Mouse (Mus musculus) embryonic facial prominence, embryonic 10.5 days (tissue): Measurements from ENCODE around the gene Tanc1. TPM values are rescaled to one million over a fixed set of nuclear protein-coding genes. Genes with fewer than 3 reads are reported as not detected.
A peak's percentile ranks its signal among the peaks of the same experiment; 100 is the strongest.

Source experiments
- DNase-seq: peaks from one replicate; pipeline ENCODE4 v3.0.0-alpha.2; 2017; ENCODE audit warnings: low spot score
- H3K27ac ChIP-seq: fragments of 300-500 bp; sonication (generic); replicated peaks from 2 replicates; pipeline ENCODE4 v1.5.1; 2016; ENCODE audit warnings: mild to moderate bottlenecking
- H3K27me3 ChIP-seq: fragments of 300-500 bp; sonication (generic); replicated peaks from 2 replicates; pipeline ENCODE4 v1.6.1; 2016; ENCODE audit warnings: low read depth, mild to moderate bottlenecking; ENCODE audit not compliant: poor library complexity, severe bottlenecking
- H3K36me3 ChIP-seq: fragments of 300-500 bp; sonication (generic); replicated peaks from 2 replicates; pipeline ENCODE4 v1.6.1; 2016; ENCODE audit warnings: mild to moderate bottlenecking, moderate library complexity
- H3K4me1 ChIP-seq: fragments of 300-500 bp; sonication (generic); 2 replicates; pipeline ENCODE4 v1.6.1; 2016
- H3K4me3 ChIP-seq: fragments of 300-500 bp; sonication (generic); 2 replicates; pipeline ENCODE4 v1.5.1; 2016; ENCODE audit warnings: mild to moderate bottlenecking, moderate library complexity
- H3K9me3 ChIP-seq: fragments of 300-500 bp; sonication (generic); 2 replicates; pipeline ENCODE4 v1.6.1; 2016; ENCODE audit warnings: mild to moderate bottlenecking
- WGBS: fragments of 180-500 bp; shearing (Covaris S2); methylation state at CpG from one replicate; pipeline ENCODE4 v1.1.7; 2016; 5-methylcytosine and 5-hydroxymethylcytosine counted together
- polyA plus RNA-seq: library from polyadenylated mRNA; unstranded; fragments of >200 nt; fragmentation: Nextera tagmentation; extraction: Ambion mirVana; gene quantifications from 2 replicates; pipeline ENCODE4 v1.2.1, GENCODE M21; 2016

The Tanc1 gene
- polyA plus RNA-seq, 1 experiment from 2014 or later = 41.2 TPM

DNA sequence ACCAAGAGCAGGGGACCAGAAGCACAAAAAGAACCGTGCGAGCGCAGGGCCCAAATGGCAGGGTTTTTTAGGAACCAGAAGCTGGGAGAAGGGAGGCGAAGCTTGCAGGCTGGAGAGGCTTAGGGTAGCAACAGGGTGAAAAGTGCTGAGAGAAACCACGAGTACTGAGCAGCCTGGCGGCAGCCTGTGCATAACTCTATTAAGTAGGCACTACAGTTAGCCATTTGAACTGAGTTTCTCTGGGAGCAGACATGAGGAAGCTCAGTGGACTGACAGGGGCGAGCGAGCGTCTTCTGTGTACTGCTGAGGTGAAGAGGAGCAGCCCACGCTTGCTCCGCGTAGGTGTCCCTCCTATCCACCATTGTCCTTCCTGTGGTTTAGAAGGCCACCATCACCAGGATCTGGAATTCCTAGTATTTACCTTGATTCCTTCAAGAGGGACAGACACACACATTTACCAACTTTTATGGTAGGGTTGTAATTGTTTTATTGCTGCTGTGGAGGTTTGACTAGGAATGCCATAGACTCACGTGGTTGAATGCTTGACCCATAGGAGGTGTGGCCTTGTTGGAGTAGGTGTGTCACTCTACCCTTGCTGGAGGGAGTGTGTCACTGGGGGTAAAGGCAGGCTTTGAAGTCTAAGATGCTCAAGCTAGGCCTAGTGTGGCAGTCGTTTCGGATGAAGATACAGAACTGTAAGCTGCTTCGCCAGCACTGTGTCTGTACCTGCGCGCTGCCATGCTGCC is 25.4 kb downstream of the Tanc1 start:
- Histone ChIP-seq H3K4me3 (no peak overlapping the region), H3K9me3 (peaks cover 8% of the 10 kb centered on the region; the same call in 1 of the 2 replicates), H3K36me3 (peaks cover 19% of the 10 kb centered on the region), H3K4me1 (peaks cover 3% of the 10 kb centered on the region), H3K27ac (no peak overlapping the region), H3K27me3 (no peaks in the 10 kb centered on the region)
- no peak for DNase-seq
- 94% methylated on average over 18 of the region's 18 CpGs for WGBS

GRCm38 (mm10) chr2:59642722-59643121 is 30.9 kb downstream of the Tanc1 start:
- H3K36me3 ChIP-seq = peaks cover 17% of the 10 kb centered on the region
- 81% methylated on average over 8 of the region's 8 CpGs for WGBS
- H3K27ac ChIP-seq = no peak overlapping the region
- peaks cover 40% of the 10 kb centered on the region for H3K4me1 ChIP-seq
- peaks cover 15% of the 10 kb centered on the region for H3K27me3 ChIP-seq
- H3K9me3 ChIP-seq = no peaks in the 10 kb centered on the region
- no peak for DNase-seq
- H3K4me3 ChIP-seq = no peak overlapping the region

DNA sequence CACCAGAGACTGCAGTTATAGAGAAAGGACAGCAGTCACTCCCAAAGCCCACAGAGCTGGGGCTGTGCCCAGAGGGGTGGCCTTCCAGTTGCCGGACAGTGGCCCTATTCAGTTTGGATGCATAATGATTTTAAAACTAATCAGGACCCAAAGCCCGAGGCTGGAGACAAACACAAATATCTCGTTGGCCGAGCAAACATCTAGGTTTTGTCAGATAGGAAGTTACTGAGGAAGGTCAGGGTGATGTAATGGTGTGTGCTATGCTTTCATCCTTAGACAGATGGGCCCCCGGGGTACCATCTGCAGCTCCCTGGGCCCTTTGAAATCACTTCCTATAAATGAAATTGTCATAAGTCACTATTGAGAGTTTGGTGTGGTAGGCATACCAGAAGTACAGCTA is 33.0 kb downstream of the Tanc1 start:
- H3K27me3 ChIP-seq = peaks cover 29% of the 10 kb centered on the region
- no peaks in the 10 kb centered on the region for H3K9me3 ChIP-seq
- peaks cover 54% of the 10 kb centered on the region for H3K4me1 ChIP-seq
- H3K27ac ChIP-seq = peak overlapping the region; percentile 54; the same call in 1 of the 2 replicates
- no peak overlapping the region for H3K4me3 ChIP-seq
- H3K36me3 ChIP-seq = peaks cover 15% of the 10 kb centered on the region
- WGBS = 44% methylated on average over 5 of the region's 5 CpGs
- no peak for DNase-seq

- H3K4me1 ChIP-seq = peaks cover 54% of the 10 kb centered on the region
- H3K9me3 ChIP-seq = no peaks in the 10 kb centered on the region
- H3K27me3 ChIP-seq = peaks cover 29% of the 10 kb centered on the region
- no peak overlapping the region for H3K4me3 ChIP-seq
- H3K27ac ChIP-seq = no peak overlapping the region; the same call in 1 of the 2 replicates
- DNase-seq = no peak
- H3K36me3 ChIP-seq = peaks cover 15% of the 10 kb centered on the region
- WGBS = 66% methylated on average over 3 of the region's 3 CpGs
Measured at GRCm38 (mm10) chr2:59645515-59645914, 33.7 kb downstream of the Tanc1 start.

GRCm38 (mm10) chr2:59646740-59647390 is 35.0 kb downstream of the Tanc1 start:
- Histone ChIP-seq H3K36me3 (peaks cover 22% of the 10 kb centered on the region), H3K9me3 (no peaks in the 10 kb centered on the region), H3K4me3 (no peak overlapping the region), H3K4me1 (peaks cover 54% of the 10 kb centered on the region), H3K27ac (no peak overlapping the region), H3K27me3 (peaks cover 29% of the 10 kb centered on the region)
- WGBS = 85% methylated on average over 20 of the region's 20 CpGs
- DNase-seq = no peak

DNA sequence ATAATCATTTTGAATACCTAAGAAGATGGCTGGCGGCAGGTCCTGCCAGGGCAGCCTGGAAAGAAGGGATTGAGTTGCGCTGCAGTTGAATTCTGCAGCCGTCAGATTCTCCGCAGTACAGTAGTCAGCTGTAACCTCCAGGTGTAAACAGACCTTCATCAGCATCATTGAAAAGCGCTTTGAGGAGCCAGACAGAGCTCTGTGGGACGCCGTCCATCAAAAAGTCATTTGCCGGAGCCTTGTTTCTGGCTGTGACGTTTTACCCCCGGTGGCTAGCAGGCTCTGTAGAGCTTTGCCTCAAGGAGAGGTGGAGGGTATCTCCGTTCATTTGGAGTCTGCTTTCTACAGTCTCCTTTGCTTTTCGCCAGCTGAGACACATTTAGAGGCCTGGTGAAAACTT is 36.6 kb downstream of the Tanc1 start:
- no peak for DNase-seq
- H3K9me3 ChIP-seq = no peaks in the 10 kb centered on the region
- H3K36me3 ChIP-seq = peaks cover 23% of the 10 kb centered on the region
- 12% methylated on average over 12 of the region's 12 CpGs for WGBS
- peaks cover 62% of the 10 kb centered on the region for H3K4me1 ChIP-seq
- no peak overlapping the region for H3K27ac ChIP-seq
- no peak overlapping the region for H3K4me3 ChIP-seq
- peaks cover 29% of the 10 kb centered on the region for H3K27me3 ChIP-seq

DNA sequence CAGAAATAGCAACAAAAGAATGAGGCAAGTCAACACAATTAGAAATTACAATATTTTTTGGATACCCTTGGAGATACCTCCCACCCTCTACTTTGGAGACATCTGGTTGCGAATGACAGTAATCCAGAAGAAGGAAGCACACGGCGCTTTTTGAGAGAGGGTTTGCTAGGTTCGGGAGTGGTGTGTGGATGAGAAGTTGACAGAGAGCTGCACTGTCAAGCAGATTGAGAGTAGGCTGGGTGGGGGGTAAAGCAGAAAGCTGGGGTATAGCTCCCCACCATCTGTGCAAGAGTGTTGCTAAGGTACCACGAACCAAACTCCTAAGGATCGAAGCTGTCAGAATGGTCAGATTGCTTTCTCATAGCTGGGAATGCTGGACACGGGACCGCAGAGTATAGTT is 40.0 kb downstream of the Tanc1 start:
- Histone ChIP-seq H3K27me3 (peaks cover 23% of the 10 kb centered on the region), H3K4me1 (peaks cover 59% of the 10 kb centered on the region), H3K4me3 (no peak overlapping the region), H3K9me3 (no peaks in the 10 kb centered on the region), H3K36me3 (peaks cover 23% of the 10 kb centered on the region), H3K27ac (no peak overlapping the region)
- DNase-seq = no peak
- WGBS = 97% methylated on average over 8 of the region's 8 CpGs

DNA sequence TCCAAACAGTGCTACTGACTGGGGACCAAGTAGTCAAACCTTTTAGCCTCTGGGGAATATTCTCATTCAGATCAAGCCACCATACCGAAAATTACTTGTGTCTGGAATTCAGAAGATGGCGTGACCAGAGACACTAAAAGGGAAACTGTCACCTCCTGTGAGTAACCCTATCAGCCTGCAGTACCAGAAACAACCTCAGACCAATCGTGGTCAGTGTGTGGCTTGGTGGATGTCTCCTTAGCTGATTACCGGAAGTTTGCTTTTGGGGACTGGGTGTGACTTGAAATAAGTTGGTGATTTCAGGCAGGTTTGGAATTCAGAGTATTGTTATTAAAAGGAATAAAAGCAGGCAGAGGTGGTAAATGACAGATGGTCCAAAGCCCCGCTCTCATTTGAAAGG is 40.9 kb downstream of the Tanc1 start:
- WGBS = 70% methylated on average over 5 of the region's 5 CpGs
- DNase-seq = no peak
- H3K4me3 ChIP-seq = no peak overlapping the region
- peaks cover 18% of the 10 kb centered on the region for H3K36me3 ChIP-seq
- no peak overlapping the region for H3K27ac ChIP-seq
- H3K27me3 ChIP-seq = peaks cover 14% of the 10 kb centered on the region
- no peaks in the 10 kb centered on the region for H3K9me3 ChIP-seq
- H3K4me1 ChIP-seq = peaks cover 56% of the 10 kb centered on the region

DNA sequence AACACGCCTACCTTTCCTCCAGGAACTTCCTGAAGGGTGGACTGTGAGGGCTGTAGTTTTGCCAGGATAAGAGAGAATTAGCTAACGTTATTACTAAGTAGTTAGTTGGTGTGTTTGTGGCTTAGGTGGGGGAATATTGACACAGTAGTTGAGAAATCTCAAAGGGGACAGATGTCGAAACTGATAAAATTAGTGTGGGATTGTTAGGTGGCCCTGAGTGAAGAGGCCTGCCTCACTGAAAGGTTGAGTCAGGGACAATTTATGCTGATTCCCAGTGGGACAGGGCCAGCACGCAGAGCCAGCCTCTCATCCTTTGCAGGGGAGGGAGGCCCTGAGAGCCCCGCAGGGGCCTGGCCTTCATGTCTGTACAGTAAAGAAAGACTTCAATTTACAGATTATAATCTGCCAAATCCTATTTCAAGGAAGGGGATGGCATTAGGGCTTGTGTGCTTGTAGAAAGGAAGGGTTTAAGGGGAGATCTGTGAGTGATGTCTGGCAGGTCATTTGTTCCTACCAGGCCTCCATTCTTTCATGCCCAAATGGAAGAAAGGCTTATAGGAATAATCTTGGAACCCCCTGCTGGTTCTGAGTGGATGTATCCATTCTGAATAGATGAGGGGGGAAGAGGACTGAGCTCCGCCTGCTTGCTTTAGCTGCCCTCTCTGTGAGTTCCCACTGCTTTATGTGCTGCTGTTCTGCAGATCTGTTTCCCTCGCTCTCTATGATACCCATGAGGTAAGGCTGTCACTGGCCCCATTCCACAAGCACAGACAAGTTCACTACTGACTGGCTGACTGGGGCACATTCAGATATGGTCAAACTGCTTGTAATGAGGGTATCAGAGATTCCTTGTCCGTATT is 41.7 kb downstream of the Tanc1 start:
- Histone ChIP-seq H3K4me3 (no peak overlapping the region), H3K27me3 (peaks cover 6% of the 10 kb centered on the region; the same call in 1 of the 2 replicates), H3K4me1 (peaks cover 51% of the 10 kb centered on the region), H3K9me3 (no peaks in the 10 kb centered on the region), H3K27ac (no peak overlapping the region; the same call in 1 of the 2 replicates), H3K36me3 (peaks cover 19% of the 10 kb centered on the region)
- DNase-seq = no peak
- 52% methylated on average over 8 of the region's 8 CpGs for WGBS

- Histone ChIP-seq H3K4me3 (no peak overlapping the region), H3K4me1 (peaks cover 56% of the 10 kb centered on the region), H3K27ac (no peak overlapping the region), H3K36me3 (peaks cover 19% of the 10 kb centered on the region), H3K9me3 (no peaks in the 10 kb centered on the region), H3K27me3 (no peaks in the 10 kb centered on the region)
- 74% methylated on average over 7 of the region's 7 CpGs for WGBS
- DNase-seq = no peak
Measured at GRCm38 (mm10) chr2:59655471-59655870, 43.6 kb downstream of the Tanc1 start.

GRCm38 (mm10) chr2:59656680-59657079 is 44.8 kb downstream of the Tanc1 start:
- Histone ChIP-seq H3K9me3 (no peaks in the 10 kb centered on the region), H3K27me3 (no peaks in the 10 kb centered on the region), H3K36me3 (peaks cover 14% of the 10 kb centered on the region), H3K4me1 (peaks cover 69% of the 10 kb centered on the region), H3K4me3 (no peak overlapping the region), H3K27ac (no peak overlapping the region)
- 47% methylated on average over 5 of the region's 5 CpGs for WGBS
- no peak for DNase-seq

- no peak for DNase-seq
- no peaks in the 10 kb centered on the region for H3K9me3 ChIP-seq
- no peak overlapping the region for H3K4me3 ChIP-seq
- H3K27ac ChIP-seq = no peak overlapping the region
- peaks cover 62% of the 10 kb centered on the region for H3K4me1 ChIP-seq
- 92% methylated on average over 6 of the region's 6 CpGs for WGBS
- 0 out of 2 replicates have a peak, but pooled peaks cover 10% of the 10 kb centered on the region for H3K36me3 ChIP-seq
- no peaks in the 10 kb centered on the region for H3K27me3 ChIP-seq
Measured at GRCm38 (mm10) chr2:59659686-59660085, 47.8 kb downstream of the Tanc1 start.
